Mouse (Mus musculus) neural tube, embryonic 10.5 days (tissue): ENCODE results near the gene Clcf1.

Source experiments
- DNase-seq: peaks from one replicate; pipeline ENCODE4 v3.0.0-alpha.2; 2017; ENCODE audit warnings: low spot score; ENCODE audit errors: extremely low spot score

Clcf1 gene

GRCm38 (mm10) chr19:4214071-4214770 is at the start of gene Clcf1, which contains the start of gene AC109138.7:
Gene Clcf1 (plus strand): TSS chr19:4214238.
Gene AC109138.7 (plus strand): TSS chr19:4214357.
- DNase-seq = no peak

GRCm38 (mm10) chr19:4164721-4165120 is 49.3 kb upstream of the Clcf1 start:
- DNase-seq = no peak

GRCm38 (mm10) chr19:4166678-4167476 is 47.2 kb upstream of the Clcf1 start:
- DNase-seq = no peak

- peak; percentile 99 for DNase-seq
Measured at GRCm38 (mm10) chr19:4169378-4169784, 44.7 kb upstream of the Clcf1 start.

GRCm38 (mm10) chr19:4169810-4170209 is 44.2 kb upstream of the Clcf1 start:
- no peak for DNase-seq

GRCm38 (mm10) chr19:4170723-4171392 is 43.2 kb upstream of the Clcf1 start:
- no peak for DNase-seq

- DNase-seq = no peak
Measured at GRCm38 (mm10) chr19:4171393-4172290, 42.4 kb upstream of the Clcf1 start.

GRCm38 (mm10) chr19:4172925-4173324 is 41.1 kb upstream of the Clcf1 start:
- no peak for DNase-seq

GRCm38 (mm10) chr19:4175368-4175947 is 38.6 kb upstream of the Clcf1 start, which contains the start of gene Carns1:
Gene Carns1 (minus strand): TSS chr19:4175479.
- no peak for DNase-seq

GRCm38 (mm10) chr19:4180411-4180810 is 33.6 kb upstream of the Clcf1 start:
- no peak for DNase-seq

GRCm38 (mm10) chr19:4181892-4182291 is 32.1 kb upstream of the Clcf1 start:
- no peak for DNase-seq

- no peak for DNase-seq
Measured at GRCm38 (mm10) chr19:4183689-4184088, 30.3 kb upstream of the Clcf1 start.

- DNase-seq = no peak
Measured at GRCm38 (mm10) chr19:4184976-4185975, 28.8 kb upstream of the Clcf1 start.

- no peak for DNase-seq
Measured at GRCm38 (mm10) chr19:4187303-4187702, 26.7 kb upstream of the Clcf1 start.

- DNase-seq = no peak
Measured at GRCm38 (mm10) chr19:4189051-4189620, 24.9 kb upstream of the Clcf1 start.

GRCm38 (mm10) chr19:4190831-4191334 is 23.2 kb upstream of the Clcf1 start, which contains the start of gene Tbc1d10c:
Gene Tbc1d10c (minus strand): TSS chr19:4191284.
- DNase-seq = no peak

GRCm38 (mm10) chr19:4191528-4192250 is 22.3 kb upstream of the Clcf1 start, which contains the start of gene Ppp1ca:
Gene Ppp1ca (plus strand): TSS chr19:4192065.
- peak; percentile 98 for DNase-seq
